Mouse (Mus musculus): ENCODE data around the gene 4930519P11Rik.

The 4930519P11Rik gene

GRCm38 (mm10) chr2:154641176-154641575 lies 27.9 kb upstream of the 4930519P11Rik start:
- no peaks in the 10 kb centered on the region for H3K27me3 ChIP-seq (ENCODE audit: control insufficient read depth, insufficient read depth, low read length, poor library complexity, severe bottlenecking)

GRCm38 (mm10) chr2:154639115-154639514 lies 25.9 kb upstream of the 4930519P11Rik start:
- H3K36me3 ChIP-seq (ENCODE audit: control insufficient read depth, insufficient read depth, low read length, poor library complexity, severe bottlenecking) = peaks cover 2% of the 10 kb centered on the region
- no peak for DNase-seq (ENCODE audit: low read depth, low spot score)
- no peaks in the 10 kb centered on the region for H3K27me3 ChIP-seq (ENCODE audit: control insufficient read depth, insufficient read depth, low read length, poor library complexity, severe bottlenecking)

More at GRCm38 (mm10) chr2:154641176-154641575, 27.9 kb upstream of the 4930519P11Rik start:
- peaks cover 2% of the 10 kb centered on the region for H3K36me3 ChIP-seq (ENCODE audit: control insufficient read depth, insufficient read depth, low read length, poor library complexity, severe bottlenecking)
- no peak for DNase-seq (ENCODE audit: low read depth, low spot score)

- H3K36me3 ChIP-seq (ENCODE audit: control insufficient read depth, insufficient read depth, low read length, poor library complexity, severe bottlenecking) = peaks cover 2% of the 10 kb centered on the region
- DNase-seq (ENCODE audit: low read depth, low spot score) = no peak
- no peaks in the 10 kb centered on the region for H3K27me3 ChIP-seq (ENCODE audit: control insufficient read depth, insufficient read depth, low read length, poor library complexity, severe bottlenecking)
These were observed 25.3 kb upstream of the 4930519P11Rik start for GRCm38 (mm10) chr2:154638521-154638920.

- H3K27me3 ChIP-seq (ENCODE audit: control insufficient read depth, insufficient read depth, low read length, poor library complexity, severe bottlenecking) = no peaks in the 10 kb centered on the region
- DNase-seq (ENCODE audit: low read depth, low spot score) = no peak
These were observed 22.6 kb upstream of the 4930519P11Rik start for GRCm38 (mm10) chr2:154635826-154636225.

GRCm38 (mm10) chr2:154633876-154634644 lies 20.8 kb upstream of the 4930519P11Rik start:
- H3K36me3 ChIP-seq (ENCODE audit: control insufficient read depth, insufficient read depth, low read length, poor library complexity, severe bottlenecking) = no peaks in the 10 kb centered on the region; the same call in none of the 2 replicates
- no peaks in the 10 kb centered on the region for H3K27me3 ChIP-seq (ENCODE audit: control insufficient read depth, insufficient read depth, low read length, poor library complexity, severe bottlenecking)
- DNase-seq (ENCODE audit: low read depth, low spot score) = no peak

More at GRCm38 (mm10) chr2:154635826-154636225, 22.6 kb upstream of the 4930519P11Rik start:
- no peaks in the 10 kb centered on the region; the same call in none of the 2 replicates for H3K36me3 ChIP-seq (ENCODE audit: control insufficient read depth, insufficient read depth, low read length, poor library complexity, severe bottlenecking)

- DNase-seq (ENCODE audit: low read depth, low spot score) = no peak
- no peaks in the 10 kb centered on the region for H3K27me3 ChIP-seq (ENCODE audit: control insufficient read depth, insufficient read depth, low read length, poor library complexity, severe bottlenecking)
- H3K36me3 ChIP-seq (ENCODE audit: control insufficient read depth, insufficient read depth, low read length, poor library complexity, severe bottlenecking) = no peaks in the 10 kb centered on the region; the same call in 1 of the 2 replicates
These were observed 20.0 kb upstream of the 4930519P11Rik start for GRCm38 (mm10) chr2:154633039-154633742.

- DNase-seq (ENCODE audit: low read depth, low spot score) = no peak
- no peaks in the 10 kb centered on the region for H3K27me3 ChIP-seq (ENCODE audit: control insufficient read depth, insufficient read depth, low read length, poor library complexity, severe bottlenecking)
- H3K36me3 ChIP-seq (ENCODE audit: control insufficient read depth, insufficient read depth, low read length, poor library complexity, severe bottlenecking) = peaks cover 4% of the 10 kb centered on the region
These were observed 19.1 kb upstream of the 4930519P11Rik start for GRCm38 (mm10) chr2:154632203-154632780.

GRCm38 (mm10) chr2:154630531-154630930 lies 17.3 kb upstream of the 4930519P11Rik start:
- Histone ChIP-seq H3K27me3 (ENCODE audit: control insufficient read depth, insufficient read depth, low read length, poor library complexity, severe bottlenecking) (no peaks in the 10 kb centered on the region), H3K36me3 (ENCODE audit: control insufficient read depth, insufficient read depth, low read length, poor library complexity, severe bottlenecking) (peaks cover 4% of the 10 kb centered on the region)

GRCm38 (mm10) chr2:154624137-154624536 lies 10.9 kb upstream of the 4930519P11Rik start:
- peak; percentile 29 for DNase-seq (ENCODE audit: low read depth, low spot score)
- Histone ChIP-seq H3K36me3 (ENCODE audit: control insufficient read depth, insufficient read depth, low read length, poor library complexity, severe bottlenecking) (peaks cover 10% of the 10 kb centered on the region), H3K27me3 (ENCODE audit: control insufficient read depth, insufficient read depth, low read length, poor library complexity, severe bottlenecking) (no peaks in the 10 kb centered on the region)

More at GRCm38 (mm10) chr2:154630531-154630930, 17.3 kb upstream of the 4930519P11Rik start:
- no peak for DNase-seq (ENCODE audit: low read depth, low spot score)

- no peak for DNase-seq (ENCODE audit: low read depth, low spot score)
These were observed 8.4 kb upstream of the 4930519P11Rik start for GRCm38 (mm10) chr2:154621684-154622083.

GRCm38 (mm10) chr2:154617061-154617460 lies 3.8 kb upstream of the 4930519P11Rik start:
- DNase-seq (ENCODE audit: low read depth, low spot score) = no peak
- Histone ChIP-seq H3K36me3 (ENCODE audit: control insufficient read depth, insufficient read depth, low read length, poor library complexity, severe bottlenecking) (no peaks in the 10 kb centered on the region), H3K27me3 (ENCODE audit: control insufficient read depth, insufficient read depth, low read length, poor library complexity, severe bottlenecking) (no peaks in the 10 kb centered on the region)

More at GRCm38 (mm10) chr2:154621684-154622083, 8.4 kb upstream of the 4930519P11Rik start:
- no peaks in the 10 kb centered on the region for H3K27me3 ChIP-seq (ENCODE audit: control insufficient read depth, insufficient read depth, low read length, poor library complexity, severe bottlenecking)
- H3K36me3 ChIP-seq (ENCODE audit: control insufficient read depth, insufficient read depth, low read length, poor library complexity, severe bottlenecking) = peaks cover 6% of the 10 kb centered on the region; the same call in 1 of the 2 replicates

GRCm38 (mm10) chr2:154615674-154616073 lies 2.4 kb upstream of the 4930519P11Rik start:
- Histone ChIP-seq H3K36me3 (ENCODE audit: control insufficient read depth, insufficient read depth, low read length, poor library complexity, severe bottlenecking) (no peaks in the 10 kb centered on the region), H3K27me3 (ENCODE audit: control insufficient read depth, insufficient read depth, low read length, poor library complexity, severe bottlenecking) (no peaks in the 10 kb centered on the region)
- DNase-seq (ENCODE audit: low read depth, low spot score) = no peak

GRCm38 (mm10) chr2:154614841-154615576 lies 1.8 kb upstream of the 4930519P11Rik start:
- no peak for DNase-seq (ENCODE audit: low read depth, low spot score)
- Histone ChIP-seq H3K27me3 (ENCODE audit: control insufficient read depth, insufficient read depth, low read length, poor library complexity, severe bottlenecking) (no peaks in the 10 kb centered on the region), H3K36me3 (ENCODE audit: control insufficient read depth, insufficient read depth, low read length, poor library complexity, severe bottlenecking) (no peaks in the 10 kb centered on the region)

GRCm38 (mm10) chr2:154609050-154609767 lies 4.0 kb downstream of the 4930519P11Rik start:
- DNase-seq (ENCODE audit: low read depth, low spot score) = no peak
- H3K27me3 ChIP-seq (ENCODE audit: control insufficient read depth, insufficient read depth, low read length, poor library complexity, severe bottlenecking) = no peaks in the 10 kb centered on the region
- no peaks in the 10 kb centered on the region for H3K36me3 ChIP-seq (ENCODE audit: control insufficient read depth, insufficient read depth, low read length, poor library complexity, severe bottlenecking)
